Comparison of ENCODE assay signal across 6 mouse cellular contexts in the genomic region with DNA sequence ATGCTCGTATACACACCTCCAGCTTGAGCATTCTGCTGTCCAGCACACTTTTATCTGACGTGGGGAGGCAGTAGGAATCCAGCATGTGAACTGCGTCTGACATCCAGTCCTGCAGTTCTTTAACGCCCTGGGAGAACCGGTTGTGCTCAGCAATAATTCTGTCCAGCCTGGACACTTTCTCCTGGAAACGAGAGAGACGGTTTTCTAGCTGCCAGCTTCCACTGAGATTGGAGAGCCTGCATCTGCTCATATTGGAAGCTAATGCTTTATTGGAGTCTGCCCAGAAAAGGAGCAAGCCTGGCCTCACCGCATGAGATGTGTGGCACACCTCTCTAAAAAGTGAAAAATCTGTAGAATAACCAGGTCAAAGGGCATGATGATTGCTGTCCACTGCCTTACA.
"Had no signal": no experiment of that assay in that cellular context is flagged by ENCODE, and none has a peak within 500 bp of the region (broad histone marks: within the 10 kb centered on the region; RNA-seq: fewer than 3 reads in every experiment).

No protein-coding gene starts in this region.

- DNase-seq: kidney, postnatal 10 days; kidney, postnatal 4 days; lung, postnatal 14 days; right cerebral cortex, postnatal 14 days; thymus, adult 18-20 months; thymus, postnatal 14 days had no signal
